Mouse (Mus musculus) MEL (cell line): ENCODE results near the gene Msantd2. TPM values are rescaled to one million over a fixed set of nuclear protein-coding genes. Genes with fewer than 3 reads are reported as not detected.
A peak's percentile ranks its signal among the peaks of the same experiment; 100 is the strongest.

Source experiments
- DNase-seq: peaks from one replicate; pipeline ENCODE4 v3.0.0; 2011; ENCODE audit warnings: low read depth, low spot score
- H3K27ac ChIP-seq: 2 replicates; pipeline ENCODE4 v1.5.1; 2012; ENCODE audit warnings: low read depth, mild to moderate bottlenecking, control low read depth, low read length, moderate library complexity; ENCODE audit not compliant: control insufficient read depth
- H3K27me3 ChIP-seq, 2 experiments: fragments of 150-350 bp in 1 of 2; sonication (generic) in 1 of 2; 2 replicates each; pipeline ENCODE4 v1.6.1; 2012; ENCODE audit warnings: low read length in 2 of 2, mild to moderate bottlenecking in 2 of 2, improper control_type of control experiment in 1 of 2, moderate library complexity in 1 of 2; ENCODE audit not compliant: insufficient read depth in 2 of 2, control insufficient read depth in 1 of 2
- H3K36me3 ChIP-seq, 2 experiments: 2 replicates each; pipeline ENCODE4 v1.6.1; 2012 to 2014; ENCODE audit warnings: low read length in 2 of 2, improper control_type of control experiment in 1 of 2, inconsistent platforms in 1 of 2, mild to moderate bottlenecking in 1 of 2; ENCODE audit not compliant: insufficient read depth in 2 of 2, control insufficient read depth in 1 of 2
- H3K4me1 ChIP-seq, 2 experiments: fragments of 150-350 bp in 1 of 2; sonication (generic) in 1 of 2; 2 replicates each; pipeline ENCODE4 v1.6.1; 2012; ENCODE audit warnings: low read length in 2 of 2, improper control_type of control experiment in 1 of 2, mild to moderate bottlenecking in 1 of 2; ENCODE audit not compliant: insufficient read depth in 2 of 2, control insufficient read depth in 1 of 2
- H3K4me3 ChIP-seq, 2 experiments: fragments of 150-350 bp in 1 of 2; sonication (generic) in 1 of 2; 2 replicates each; pipeline ENCODE4 v1.5.1; 2012; ENCODE audit warnings: low read depth in 2 of 2, low read length in 2 of 2, mild to moderate bottlenecking in 2 of 2, moderate library complexity in 2 of 2, control low read depth in 1 of 2, improper control_type of control experiment in 1 of 2; ENCODE audit not compliant: control insufficient read depth in 1 of 2, insufficient read depth in 1 of 2
- H3K79me2 ChIP-seq: 2 replicates; pipeline ENCODE4 v1.6.1; 2012; ENCODE audit warnings: mild to moderate bottlenecking, low read length, moderate library complexity; ENCODE audit not compliant: control insufficient read depth, poor library complexity, insufficient read depth
- H3K9ac ChIP-seq: 2 replicates; pipeline ENCODE4 v1.6.1; 2012; ENCODE audit warnings: low read depth, mild to moderate bottlenecking, control low read depth, low read length, moderate library complexity; ENCODE audit not compliant: control insufficient read depth, poor library complexity, severe bottlenecking
- H3K9me3 ChIP-seq: fragments of 150-350 bp; sonication (generic); replicated peaks from 2 replicates; pipeline ENCODE4 v1.6.1; 2012; ENCODE audit warnings: mild to moderate bottlenecking, low read length, improper control_type of control experiment, moderate library complexity; ENCODE audit not compliant: insufficient read depth
- BHLHE40 ChIP-seq: IDR thresholded peaks from 2 replicates; pipeline ENCODE4 v1.6.1; 2012; ENCODE audit warnings: low read depth, mild to moderate bottlenecking, inconsistent platforms, low read length, improper control_type of control experiment, borderline replicate concordance
- CHD1 ChIP-seq: IDR thresholded peaks from 2 replicates; pipeline ENCODE4 v1.6.1; 2012; ENCODE audit warnings: low read depth, mild to moderate bottlenecking, inconsistent platforms, low read length, improper control_type of control experiment
- CHD2 ChIP-seq: IDR thresholded peaks from 2 replicates; pipeline ENCODE4 v1.6.1; 2011; ENCODE audit warnings: low read length, improper control_type of control experiment
- CTCF ChIP-seq, 3 experiments: IDR thresholded peaks in 2 of 3; conservative IDR thresholded peaks in 1 of 3; 2 replicates each; pipeline ENCODE4 v1.5.1; 2011 to 2012; ENCODE audit warnings: low read length in 3 of 3, low read depth in 2 of 3, mild to moderate bottlenecking in 2 of 3, improper control_type of control experiment in 1 of 3, inconsistent platforms in 1 of 3, mixed read lengths in 1 of 3, moderate library complexity in 1 of 3; ENCODE audit not compliant: control insufficient read depth in 1 of 3, insufficient read depth in 1 of 3, poor library complexity in 1 of 3, severe bottlenecking in 1 of 3
- E2F4 ChIP-seq: IDR thresholded peaks from 2 replicates; pipeline ENCODE4 v1.6.1; 2011; ENCODE audit warnings: low read depth, low read length, improper control_type of control experiment, borderline replicate concordance
- EP300 ChIP-seq, 2 experiments: IDR thresholded peaks; 2 replicates each; pipeline ENCODE4 v1.6.1; 2011; ENCODE audit warnings: improper control_type of control experiment in 2 of 2, low read length in 2 of 2, low read depth in 1 of 2, mild to moderate bottlenecking in 1 of 2
- GABPA ChIP-seq: IDR thresholded peaks from 2 replicates; pipeline ENCODE4 v1.6.1; 2012; ENCODE audit warnings: low read depth, mild to moderate bottlenecking, inconsistent platforms, low read length, improper control_type of control experiment, moderate library complexity
- GATA1 ChIP-seq: IDR thresholded peaks from 2 replicates; pipeline ENCODE4 v1.6.1; 2011; ENCODE audit warnings: low read depth, low read length, improper control_type of control experiment
- KAT2A ChIP-seq: conservative IDR thresholded peaks from 2 replicates; pipeline ENCODE4 v1.6.1; 2012; ENCODE audit warnings: low read depth, low read length, improper control_type of control experiment, inconsistent platforms
- MAFK ChIP-seq: IDR thresholded peaks from 2 replicates; pipeline ENCODE4 v1.6.1; 2011; ENCODE audit warnings: low read depth, mild to moderate bottlenecking, low read length, improper control_type of control experiment, borderline replicate concordance
- MAX ChIP-seq: IDR thresholded peaks from 2 replicates; pipeline ENCODE4 v1.6.1; 2011; ENCODE audit warnings: low read length, improper control_type of control experiment
- MAZ ChIP-seq: IDR thresholded peaks from 2 replicates; pipeline ENCODE4 v1.6.1; 2012; ENCODE audit warnings: low read depth, mild to moderate bottlenecking, inconsistent platforms, low read length, improper control_type of control experiment
- MEF2A ChIP-seq: IDR thresholded peaks from 2 replicates; pipeline ENCODE4 v1.6.1; 2014; ENCODE audit warnings: low read depth, mild to moderate bottlenecking, inconsistent platforms, low read length, improper control_type of control experiment; ENCODE audit not compliant: poor library complexity, insufficient replicate concordance, severe bottlenecking; ENCODE audit errors: extremely low read depth
- MXI1 ChIP-seq: IDR thresholded peaks from 2 replicates; pipeline ENCODE4 v1.6.1; 2011; ENCODE audit warnings: mild to moderate bottlenecking, low read depth, low read length, improper control_type of control experiment
- MYB ChIP-seq: IDR thresholded peaks from 2 replicates; pipeline ENCODE4 v1.6.1; 2011; ENCODE audit warnings: mild to moderate bottlenecking, low read depth, low read length, improper control_type of control experiment
- MYC ChIP-seq: IDR thresholded peaks from 2 replicates; pipeline ENCODE4 v1.6.1; 2011; ENCODE audit warnings: low read depth, mild to moderate bottlenecking, low read length, improper control_type of control experiment, moderate library complexity
- NELFE ChIP-seq: IDR thresholded peaks from 2 replicates; pipeline ENCODE4 v1.6.1; 2011; ENCODE audit warnings: low read depth, low read length, improper control_type of control experiment
- NRF1 ChIP-seq: IDR thresholded peaks from 2 replicates; pipeline ENCODE4 v1.6.1; 2014; ENCODE audit warnings: low read depth, mild to moderate bottlenecking, inconsistent platforms, low read length, improper control_type of control experiment, moderate library complexity; ENCODE audit not compliant: poor library complexity, insufficient read depth, severe bottlenecking
- POLR2AphosphoS2 ChIP-seq: IDR thresholded peaks from 2 replicates; pipeline ENCODE4 v1.6.1; 2011; ENCODE audit warnings: low read length, improper control_type of control experiment
- POLR2AphosphoS5 ChIP-seq: IDR thresholded peaks from 2 replicates; pipeline ENCODE4 v1.6.1; 2012; ENCODE audit warnings: low read depth, borderline replicate concordance, mild to moderate bottlenecking, inconsistent platforms, low read length, moderate library complexity, mixed read lengths
- RAD21 ChIP-seq: IDR thresholded peaks from 2 replicates; pipeline ENCODE4 v1.6.1; 2011; ENCODE audit warnings: mild to moderate bottlenecking, low read depth, low read length, improper control_type of control experiment
- RCOR1 ChIP-seq: IDR thresholded peaks from 2 replicates; pipeline ENCODE4 v1.6.1; 2012; ENCODE audit warnings: low read depth, mild to moderate bottlenecking, inconsistent platforms, low read length, improper control_type of control experiment
- SIN3A ChIP-seq: IDR thresholded peaks from 2 replicates; pipeline ENCODE4 v1.6.1; 2012; ENCODE audit warnings: low read length, improper control_type of control experiment, inconsistent platforms
- SMC3 ChIP-seq: IDR thresholded peaks from 2 replicates; pipeline ENCODE4 v1.6.1; 2011; ENCODE audit warnings: low read depth, low read length, improper control_type of control experiment
- TAL1 ChIP-seq: IDR thresholded peaks from 2 replicates; pipeline ENCODE4 v1.6.1; 2012; ENCODE audit warnings: mild to moderate bottlenecking, inconsistent platforms, low read length, moderate library complexity, mixed read lengths
- TBP ChIP-seq: IDR thresholded peaks from 2 replicates; pipeline ENCODE4 v1.8.0; 2011; ENCODE audit warnings: low read depth, low read length, improper control_type of control experiment
- TCF12 ChIP-seq: IDR thresholded peaks from 2 replicates; pipeline ENCODE4 v1.6.1; 2014; ENCODE audit warnings: low read depth, mild to moderate bottlenecking, inconsistent platforms, low read length, improper control_type of control experiment, moderate library complexity
- UBTF ChIP-seq: IDR thresholded peaks from 2 replicates; pipeline ENCODE4 v1.6.1; 2012; ENCODE audit warnings: low read depth, mild to moderate bottlenecking, inconsistent platforms, low read length, improper control_type of control experiment, moderate library complexity, borderline replicate concordance; ENCODE audit not compliant: insufficient read depth
- USF1 ChIP-seq: IDR thresholded peaks from 2 replicates; pipeline ENCODE4 v1.6.1; 2014; ENCODE audit warnings: low read depth, mild to moderate bottlenecking, inconsistent platforms, low read length, improper control_type of control experiment, moderate library complexity
- USF2 ChIP-seq, 2 experiments: IDR thresholded peaks; 2 replicates each; pipeline ENCODE4 v1.6.1; 2011 to 2012; ENCODE audit warnings: improper control_type of control experiment in 2 of 2, low read length in 2 of 2, borderline replicate concordance in 1 of 2, inconsistent platforms in 1 of 2, low read depth in 1 of 2, mild to moderate bottlenecking in 1 of 2; ENCODE audit not compliant: insufficient read depth in 1 of 2
- ZC3H11A ChIP-seq: IDR thresholded peaks from 2 replicates; pipeline ENCODE4 v1.6.1; 2012; ENCODE audit warnings: low read depth, mild to moderate bottlenecking, inconsistent platforms, low read length, improper control_type of control experiment
- ZKSCAN1 ChIP-seq: IDR thresholded peaks from 2 replicates; pipeline ENCODE4 v1.6.1; 2012; ENCODE audit warnings: low read depth, mild to moderate bottlenecking, inconsistent platforms, low read length, improper control_type of control experiment, moderate library complexity
- ZMIZ1 ChIP-seq: IDR thresholded peaks from 2 replicates; pipeline ENCODE4 v1.6.1; 2012; ENCODE audit warnings: low read depth, mild to moderate bottlenecking, inconsistent platforms, low read length, improper control_type of control experiment, moderate library complexity
- ZNF384 ChIP-seq: IDR thresholded peaks from 2 replicates; pipeline ENCODE4 v1.6.1; 2012; ENCODE audit warnings: low read depth, mild to moderate bottlenecking, inconsistent platforms, low read length, improper control_type of control experiment
- polyA plus RNA-seq, 2 experiments: library from polyadenylated mRNA; stranded (reverse) in 1 of 2; unstranded in 1 of 2; fragments of >175 nt in 1 of 2; fragments of >200 nt in 1 of 2; gene quantifications; 2 replicates each; pipeline versions ENCODE4 v1.2.1 to v1.2.4; 2012; ENCODE audit warnings: low replicate concordance in 2 of 2, low read depth in 1 of 2; ENCODE audit not compliant: insufficient read length in 2 of 2, insufficient read depth in 1 of 2, missing spikeins in 1 of 2
- total RNA-seq: library from RNA; depleted of rRNA; stranded (reverse); fragments of 300-350 nt; gene quantifications from 2 replicates; pipeline ENCODE4 v1.2.3, GENCODE M21; 2012; rRNA removed

Msantd2 gene
- total RNA-seq: 15.5 and 16.1 TPM in 2 replicates
- polyA plus RNA-seq: 10 to 100 TPM in 1 of 2 experiments, not detected in 1; 26.2 TPM

DNA sequence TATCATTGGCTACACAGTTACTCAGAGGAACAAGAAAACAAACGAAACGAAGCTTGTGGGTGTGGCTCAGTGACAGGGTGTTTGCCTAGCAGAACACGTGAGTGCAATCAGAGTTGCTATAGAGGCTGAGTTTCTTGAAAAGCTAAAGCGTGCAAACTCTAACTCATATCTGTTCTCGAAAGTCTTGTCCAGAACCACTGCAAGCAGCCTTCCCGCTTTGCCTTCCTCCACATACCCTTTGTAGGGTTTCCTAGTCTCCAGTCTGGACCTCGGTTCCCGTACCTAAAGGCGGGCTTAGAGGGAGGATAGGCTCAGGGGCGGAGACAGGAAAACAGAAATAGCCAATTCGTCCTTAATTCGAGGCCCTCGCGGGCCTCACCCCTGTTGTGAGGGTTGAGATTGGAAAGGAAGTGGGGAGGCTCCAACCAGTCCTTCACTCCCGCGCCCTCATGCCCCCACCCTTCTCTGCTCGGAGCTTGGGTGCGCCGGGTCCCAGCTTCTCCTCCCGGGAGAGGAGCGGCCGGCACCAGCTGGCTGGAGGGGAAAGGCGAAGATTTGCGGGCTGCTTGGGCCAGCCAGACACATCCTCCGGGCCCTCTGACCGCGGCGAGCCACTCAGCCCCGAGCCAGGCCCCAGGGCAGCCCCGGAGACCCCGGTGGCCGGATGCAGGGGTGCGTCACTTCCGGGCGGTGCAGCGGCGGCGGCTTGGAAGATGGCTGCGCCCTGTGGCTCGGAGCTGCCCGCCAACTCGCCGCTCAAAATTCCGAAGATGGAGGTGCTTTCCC, at the start of gene Msantd2:
Gene Msantd2 (plus strand): TSS at position 709 of the 786 bp plus-strand sequence.
- peak within 1 kb of the TSS; percentile 92 for H3K9ac ChIP-seq
- peak within 1 kb of the TSS; percentile 94 for H3K27ac ChIP-seq
- TF ChIP-seq CHD2: no peak
- TF ChIP-seq BHLHE40: peak; percentile 82; the same call in 1 of the 2 replicates
- TF ChIP-seq NRF1: no peak
- no peak for TF ChIP-seq POLR2AphosphoS5
- TF ChIP-seq TAL1: no peak
- no peak for TF ChIP-seq CHD1
- no peak for TF ChIP-seq ZC3H11A
- TF ChIP-seq GABPA: no peak
- TF ChIP-seq EP300 (IDR thresholded peaks at IDR 0.05; ENCODE audit: low read depth in 1 of 2, low read length in 2 of 2): no peak
- no peak for TF ChIP-seq ZNF384
- TF ChIP-seq USF2 (IDR thresholded peaks at IDR 0.05; ENCODE audit: borderline replicate concordance in 1 of 2, insufficient read depth in 1 of 2, low read depth in 1 of 2, low read length in 2 of 2): 0 out of 4 replicates have a peak, but pooled peaks of 1 of the 2 experiments have one; percentile 14
- TF ChIP-seq SIN3A: peak; percentile 87
- TF ChIP-seq SMC3: no peak
- TF ChIP-seq USF1: peak; percentile 81
- TF ChIP-seq MAFK: no peak
- TF ChIP-seq MAZ: peak; percentile 69; the same call in 1 of the 2 replicates
- peak; percentile 91 for TF ChIP-seq NELFE
- no peak for TF ChIP-seq ZKSCAN1
- peak; percentile 95 for TF ChIP-seq ZMIZ1
- no peak; the same call in 1 of the 2 replicates for TF ChIP-seq KAT2A
- no peak for TF ChIP-seq MYB
- 0 out of 2 replicates have a peak, but pooled peaks have one; percentile 10 for TF ChIP-seq MEF2A
- peak; percentile 25; the same call in 1 of the 2 replicates for TF ChIP-seq RCOR1
- peak; percentile 86 for TF ChIP-seq MYC
- 0 out of 2 replicates have a peak, but pooled peaks have one; percentile 54 for TF ChIP-seq E2F4
- TF ChIP-seq GATA1: no peak
- peak; percentile 11; the same call in 1 of the 2 replicates for TF ChIP-seq TCF12
- peak; percentile 92 for TF ChIP-seq TBP
- peak; percentile 92 for TF ChIP-seq MAX
- no peak for TF ChIP-seq RAD21
- TF ChIP-seq UBTF: no peak
- TF ChIP-seq MXI1: peak; percentile 99
- TF ChIP-seq CTCF (IDR thresholded peaks at IDR 0.05 in 2 of 3, conservative IDR thresholded peaks at IDR 0.05 in 1 of 3; ENCODE audit: control insufficient read depth in 1 of 3, insufficient read depth in 1 of 3, low read depth in 2 of 3, low read length in 3 of 3, poor library complexity in 1 of 3, severe bottlenecking in 1 of 3): no peak
- TF ChIP-seq POLR2AphosphoS2: peak; percentile 84

More for the DNA sequence above, at the start of gene Msantd2:
- Histone ChIP-seq H3K4me3 (peak within 1 kb of the TSS; percentile 63 to 93), H3K9me3 (no peaks in the 10 kb centered on the region), H3K36me3 (peaks cover 0 to 12% of the 10 kb centered on the region in 2 experiments; a peak in 2 of 4 replicates), H3K27me3 (0 out of 4 replicates have a peak, but pooled peaks cover 0 to 3% of the 10 kb centered on the region in 2 experiments), H3K79me2 (peaks cover 35% of the 10 kb centered on the region), H3K4me1 (peaks cover 2 to 6% of the 10 kb centered on the region in 2 experiments; a peak in 1 of 4 replicates)
- DNase-seq: peak; percentile 89
